Mouse (Mus musculus): ENCODE measurements at regions not wholly inside any gene's neighbourhood (a gene's known extent, or its start where the extent isn't known, plus 50 kb on each side); places are given as distances from the start of the nearest gene placed in this dataset.

GRCm38 (mm10) chr2:50654953-50655324 is 358.3 kb upstream of the Mmadhc start:
- ATAC-seq (replicated peaks; ENCODE audit: poor library complexity) = no peak

DNA sequence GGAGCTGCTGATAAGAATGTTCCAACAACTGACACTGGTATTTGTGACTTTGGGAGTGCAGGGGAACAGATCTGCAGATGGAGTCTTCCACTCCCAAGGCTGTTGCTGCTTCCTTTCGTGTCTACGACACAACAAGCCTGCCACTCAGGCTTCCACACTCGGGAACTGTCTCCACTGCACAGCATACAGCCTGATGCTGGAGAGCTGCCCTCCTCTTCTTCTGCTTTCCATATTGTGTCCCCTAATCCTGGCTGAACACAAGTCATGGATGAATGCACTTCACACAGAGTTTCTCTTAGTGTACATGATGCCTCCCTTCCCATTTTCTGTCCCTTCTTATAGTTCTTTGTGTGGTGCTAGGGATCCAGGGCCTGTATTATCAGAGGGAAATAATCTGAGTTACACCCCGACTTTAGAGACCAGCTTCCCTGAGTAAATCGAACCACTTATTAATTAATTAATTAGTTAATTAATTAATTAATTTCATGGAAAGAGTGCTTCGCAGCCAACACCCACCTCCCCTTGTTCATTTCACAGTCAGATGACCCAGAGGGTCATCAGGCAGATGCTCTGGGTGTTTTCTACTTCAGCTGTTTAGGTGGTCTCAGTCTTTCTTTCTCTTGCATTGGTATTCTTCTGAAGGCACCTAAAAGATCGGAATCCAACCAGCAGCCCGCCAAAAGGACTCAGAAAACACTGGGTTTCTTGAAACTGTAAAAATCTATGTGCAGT is 357.8 kb upstream of the Mmadhc start:
- ATAC-seq (replicated peaks; ENCODE audit: poor library complexity) = no peak

GRCm38 (mm10) chr2:50653121-50653615 is 356.6 kb upstream of the Mmadhc start:
- no peak for ATAC-seq (replicated peaks; ENCODE audit: poor library complexity)

DNA sequence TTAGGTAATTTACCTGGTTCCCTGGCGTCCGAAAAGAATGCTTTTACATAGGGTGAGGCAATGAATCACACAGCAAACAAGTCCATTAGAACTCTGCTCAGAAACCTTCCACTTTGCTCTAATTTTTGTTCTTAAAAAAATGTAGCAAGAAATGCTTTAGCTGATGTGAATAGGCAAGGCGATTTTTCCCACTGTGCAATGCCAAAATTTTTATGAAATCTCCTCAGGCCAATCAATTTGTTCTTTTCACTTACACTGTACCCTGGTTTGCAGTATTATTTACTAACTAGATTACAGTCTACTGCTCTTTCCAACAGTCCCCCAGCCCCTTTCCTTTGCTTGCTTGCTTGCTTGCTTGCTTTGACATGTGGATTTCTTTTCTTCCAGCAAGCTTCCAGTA is 353.1 kb upstream of the Mmadhc start:
- no peak for ATAC-seq (replicated peaks; ENCODE audit: poor library complexity)

- no peak for ATAC-seq (replicated peaks; ENCODE audit: poor library complexity)
Measured at GRCm38 (mm10) chr2:50643219-50643618, 346.6 kb upstream of the Mmadhc start.

DNA sequence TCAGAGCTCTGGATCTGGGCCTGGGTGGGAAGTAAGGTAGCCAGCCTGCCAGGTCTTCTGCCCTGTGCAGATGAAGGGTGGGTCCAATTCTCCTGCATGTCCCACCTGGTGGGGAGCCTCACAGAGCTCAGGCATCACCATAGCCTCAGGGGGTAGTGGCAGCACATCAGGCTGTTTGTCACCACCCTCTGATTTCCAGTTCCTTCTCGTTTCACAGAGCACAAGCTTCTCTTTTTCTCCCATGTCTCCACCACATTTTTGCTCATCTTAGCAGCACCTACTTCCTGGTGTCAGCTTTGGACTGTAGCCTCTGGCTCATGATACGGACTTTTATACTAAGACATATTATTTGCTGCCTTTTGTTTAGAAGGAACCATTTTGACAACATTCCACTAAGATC is 345.6 kb upstream of the Mmadhc start:
- peak; percentile 55 for ATAC-seq (replicated peaks; ENCODE audit: poor library complexity)

DNA sequence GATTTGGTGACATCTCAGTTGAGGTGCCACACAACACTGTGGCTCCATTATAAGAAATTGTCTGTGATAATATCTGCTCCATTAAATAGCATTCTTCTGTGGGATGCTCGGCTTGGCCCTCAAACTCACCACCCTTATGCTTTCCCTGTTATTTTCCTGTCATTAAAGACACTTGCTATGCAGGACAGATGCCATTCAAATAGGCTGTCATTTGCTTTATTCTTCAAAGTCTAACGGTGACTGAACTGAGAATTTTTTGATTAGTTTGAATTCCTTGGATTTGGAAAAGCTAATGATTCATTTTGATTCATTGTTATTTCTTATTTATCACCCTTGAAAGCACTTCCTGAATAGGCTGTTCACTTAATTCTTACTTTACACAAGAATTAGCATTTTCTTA is 339.3 kb upstream of the Mmadhc start:
- no peak for ATAC-seq (replicated peaks; ENCODE audit: poor library complexity)

DNA sequence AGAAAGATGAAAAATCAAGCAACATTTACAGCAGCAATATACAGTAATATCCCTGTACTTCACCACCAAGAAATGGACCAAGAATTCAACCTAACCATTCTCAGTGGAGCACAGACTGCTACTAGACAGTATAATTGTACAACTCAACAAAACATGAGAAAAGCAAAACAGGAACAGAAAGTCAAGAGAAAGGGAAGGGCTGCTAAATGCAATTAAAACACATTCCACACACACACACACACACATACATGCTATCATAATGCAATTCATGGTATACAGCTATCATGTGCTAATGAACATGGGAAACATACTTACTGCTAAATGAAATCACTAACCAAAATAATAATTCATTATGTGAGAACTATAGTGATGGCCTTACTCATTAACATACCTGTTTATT is 335.2 kb upstream of the Mmadhc start:
- ATAC-seq (replicated peaks; ENCODE audit: poor library complexity) = peak; percentile 76

GRCm38 (mm10) chr2:50627501-50627900 is 330.9 kb upstream of the Mmadhc start:
- no peak for ATAC-seq (replicated peaks; ENCODE audit: poor library complexity)

- no peak for ATAC-seq (replicated peaks; ENCODE audit: poor library complexity)
Measured at GRCm38 (mm10) chr2:50625233-50625749, 328.7 kb upstream of the Mmadhc start.

DNA sequence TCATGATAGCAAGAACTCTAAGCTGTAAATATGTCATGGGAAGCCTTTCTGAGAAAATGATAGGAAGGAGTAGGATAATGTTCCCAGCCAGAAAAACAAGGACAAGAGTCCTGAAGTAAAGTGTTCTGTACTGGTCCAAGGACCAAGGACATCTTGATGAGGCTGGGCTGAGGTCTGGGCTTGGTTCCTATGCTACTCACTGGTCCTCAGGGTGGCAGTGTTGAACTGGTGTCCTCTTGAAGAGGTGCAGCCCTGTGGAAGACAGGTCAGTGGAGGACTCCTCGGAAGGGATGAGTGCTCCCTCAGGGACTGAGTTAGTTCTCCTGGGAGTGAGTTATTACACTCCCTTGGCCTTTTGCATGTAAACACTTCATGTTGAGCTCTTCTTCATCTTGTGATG is 312.5 kb upstream of the Mmadhc start:
- 0 out of 2 replicates have a peak, but pooled peaks have one; percentile 31 for ATAC-seq (replicated peaks; ENCODE audit: poor library complexity)

GRCm38 (mm10) chr2:50589195-50589594 is 292.6 kb upstream of the Mmadhc start:
- peak; percentile 98 for ATAC-seq (replicated peaks; ENCODE audit: poor library complexity)

DNA sequence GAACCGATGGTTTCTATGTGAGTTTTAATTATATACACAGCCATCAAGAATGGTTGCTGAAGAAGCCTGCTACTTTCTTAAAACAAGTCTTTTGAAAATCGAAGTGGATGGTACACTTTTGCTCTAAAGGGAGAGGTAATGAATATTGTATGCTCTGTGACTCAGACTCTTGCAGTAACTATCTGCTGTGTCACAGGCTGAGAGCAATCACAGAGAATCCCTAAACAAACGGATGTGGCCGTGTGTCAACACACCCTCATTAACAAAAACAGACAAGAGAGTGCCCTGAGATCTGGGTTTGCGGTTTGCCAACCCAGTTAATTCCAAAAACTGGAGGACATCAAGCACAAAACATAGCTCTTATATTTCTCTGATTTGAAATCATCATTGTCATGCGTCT is 292.1 kb upstream of the Mmadhc start:
- peak; percentile 58 for ATAC-seq (replicated peaks; ENCODE audit: poor library complexity)

- no peak for ATAC-seq (replicated peaks; ENCODE audit: poor library complexity)
Measured at GRCm38 (mm10) chr2:50586321-50587050, 289.9 kb upstream of the Mmadhc start.

GRCm38 (mm10) chr2:50579620-50580019 is 283.0 kb upstream of the Mmadhc start:
- no peak for ATAC-seq (replicated peaks; ENCODE audit: poor library complexity)

GRCm38 (mm10) chr2:50578278-50579043 is 281.9 kb upstream of the Mmadhc start:
- no peak for ATAC-seq (replicated peaks; ENCODE audit: poor library complexity)

DNA sequence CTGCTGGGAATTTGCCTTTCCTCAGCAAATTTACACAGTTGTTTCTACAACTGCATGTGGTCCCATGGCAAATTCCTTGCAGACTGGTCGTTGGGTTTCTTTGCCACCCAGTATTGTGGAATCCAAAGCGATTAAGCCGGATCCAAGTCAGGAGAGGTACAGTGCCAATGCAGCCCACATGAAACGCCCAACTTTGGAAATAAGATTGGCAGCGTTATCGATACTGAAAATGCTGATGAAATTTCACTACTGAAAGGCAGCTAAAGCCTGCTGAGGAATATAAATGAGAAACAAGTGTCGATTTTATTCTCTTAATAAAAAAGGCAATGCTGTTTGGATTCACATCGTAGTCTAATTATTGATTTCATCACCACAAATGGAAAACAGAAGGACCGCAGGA is 281.1 kb upstream of the Mmadhc start:
- ATAC-seq (replicated peaks; ENCODE audit: poor library complexity) = no peak

- ATAC-seq (replicated peaks; ENCODE audit: poor library complexity) = no peak
Measured at GRCm38 (mm10) chr2:50573455-50573854, 276.9 kb upstream of the Mmadhc start.

DNA sequence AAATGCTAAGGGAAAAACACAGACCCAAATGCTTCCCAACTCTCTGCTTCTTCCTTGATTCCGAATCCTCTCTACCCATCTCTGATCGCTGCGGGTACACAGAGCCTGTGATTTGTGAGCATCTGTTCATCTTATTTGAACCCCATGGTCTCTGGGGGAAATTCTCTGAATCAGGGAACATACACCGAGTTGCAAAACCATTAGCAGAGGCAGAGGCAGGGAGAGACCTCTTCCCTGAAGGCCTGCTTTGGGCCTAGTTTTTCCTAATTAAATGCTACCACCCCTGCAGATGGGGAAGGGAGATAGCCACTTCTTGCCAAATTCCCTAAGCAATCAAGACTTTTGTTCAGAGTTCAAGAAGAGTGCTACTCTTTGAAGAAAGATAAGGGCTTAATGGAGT is 274.4 kb upstream of the Mmadhc start:
- no peak for ATAC-seq (replicated peaks; ENCODE audit: poor library complexity)

DNA sequence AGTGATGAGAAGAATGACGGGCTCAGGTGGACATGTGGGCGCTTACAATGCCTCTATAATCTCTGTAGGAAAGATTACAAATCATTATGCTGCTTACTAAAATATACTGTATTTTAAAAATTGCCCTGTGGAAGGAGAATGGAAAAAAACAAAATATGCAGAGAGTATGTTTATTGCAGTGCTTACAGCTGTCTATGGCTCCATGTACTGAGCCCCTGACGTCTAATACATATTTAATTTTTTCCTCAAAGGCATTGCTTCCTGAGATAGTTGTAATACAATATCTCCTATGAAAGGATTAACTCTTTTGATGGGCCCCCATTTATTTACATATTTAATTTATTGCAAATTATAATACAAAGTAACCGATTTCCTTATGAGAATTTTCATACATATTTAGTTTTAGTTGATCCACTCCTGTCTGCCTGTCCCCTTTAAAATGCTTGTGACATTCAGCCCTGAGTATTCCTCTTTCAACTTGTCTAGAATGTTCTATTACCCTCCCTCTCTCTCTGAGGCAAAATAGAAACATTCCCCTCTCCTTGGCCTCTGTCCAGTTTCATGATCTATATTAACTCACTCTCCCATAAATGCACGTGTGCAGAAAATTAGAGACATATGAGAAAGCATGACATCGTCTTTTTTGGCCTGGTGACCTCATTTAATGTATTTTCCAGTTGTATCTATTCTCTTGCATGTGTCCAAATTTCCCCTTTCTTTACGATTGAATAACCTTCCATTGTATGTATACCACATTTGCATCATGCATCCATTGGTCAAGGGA is 273.1 kb upstream of the Mmadhc start:
- ATAC-seq (replicated peaks; ENCODE audit: poor library complexity) = no peak
